Mouse (Mus musculus) layer of hippocampus, adult 11-12 months (tissue): ENCODE measurements at regions not wholly inside any gene's neighbourhood (a gene's known extent, or its start where the extent isn't known, plus 50 kb on each side); places are given as distances from the start of the nearest gene placed in this dataset.

Source experiments
- DNase-seq: peaks from one replicate; pipeline ENCODE4 v3.0.0; 2022; ENCODE audit warnings: low spot score

DNA sequence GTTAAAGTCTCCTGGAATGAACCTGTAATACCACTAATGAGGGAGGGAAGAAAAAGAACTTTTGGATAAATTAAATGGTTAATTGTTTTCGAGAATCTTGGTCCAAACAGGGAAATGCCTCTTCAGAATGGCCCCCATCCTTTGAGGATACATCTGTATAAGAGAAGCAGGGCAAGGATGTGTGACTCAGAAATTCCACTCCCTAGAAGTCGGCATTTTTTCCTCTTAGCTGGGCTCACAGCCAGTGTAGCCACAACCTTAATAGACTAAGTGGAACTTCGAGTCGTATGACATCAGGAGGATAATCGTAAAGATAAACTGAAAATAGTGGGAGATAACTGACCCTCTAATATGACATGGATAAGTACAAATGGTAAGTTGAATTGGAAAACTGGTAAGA lies 56.1 kb upstream of the Cav2 start:
- no peak for DNase-seq

- DNase-seq, result no peak
Measured at GRCm38 (mm10) chr6:17226483-17226882, 54.5 kb upstream of the Cav2 start.
